Mouse (Mus musculus) ES-E14 (cell line): ENCODE data around the gene Tmem38b. TPM values are rescaled to one million over a fixed set of nuclear protein-coding genes. Genes with fewer than 3 reads are reported as not detected.

Source experiments
- DNase-seq: peaks from one replicate; pipeline ENCODE4 v3.0.0-alpha.2; 2013; ENCODE audit warnings: low read depth, low spot score
- H3K27ac ChIP-seq: 2 replicates; pipeline ENCODE4 v1.5.1; 2012; ENCODE audit warnings: low read depth, mild to moderate bottlenecking, low read length, moderate library complexity, mixed read lengths; ENCODE audit not compliant: poor library complexity, insufficient read depth, severe bottlenecking
- H3K36me3 ChIP-seq: 2 replicates; pipeline ENCODE4 v1.6.1; 2012; ENCODE audit warnings: mild to moderate bottlenecking, low read length, moderate library complexity, mixed read lengths; ENCODE audit not compliant: control insufficient read depth, poor library complexity, insufficient read depth, severe bottlenecking
- H3K4me1 ChIP-seq, 2 experiments: fragments of 150-350 bp in 1 of 2; sonication (generic) in 1 of 2; 2 replicates each; pipeline ENCODE4 v1.6.1; 2012; ENCODE audit warnings: low read length in 2 of 2, mild to moderate bottlenecking in 1 of 2, mixed read lengths in 1 of 2; ENCODE audit not compliant: control insufficient read depth in 2 of 2, insufficient read depth in 2 of 2, poor library complexity in 1 of 2
- H3K4me3 ChIP-seq, 2 experiments: fragments of 150-350 bp in 1 of 2; sonication (generic) in 1 of 2; 2 replicates each; pipeline ENCODE4 v1.5.1; 2012; ENCODE audit warnings: low read length in 2 of 2, low read depth in 1 of 2, mild to moderate bottlenecking in 1 of 2, mixed read lengths in 1 of 2; ENCODE audit not compliant: insufficient read depth in 1 of 2, poor library complexity in 1 of 2, severe bottlenecking in 1 of 2
- H3K9ac ChIP-seq: 2 replicates; pipeline ENCODE4 v1.6.1; 2012; ENCODE audit warnings: low read depth, mild to moderate bottlenecking, low read length, mixed read lengths; ENCODE audit not compliant: poor library complexity, insufficient read depth, severe bottlenecking
- H3K9me3 ChIP-seq: fragments of 150-350 bp; sonication (generic); 2 replicates; pipeline ENCODE4 v1.6.1; 2012; ENCODE audit warnings: low read depth, mild to moderate bottlenecking, low read length; ENCODE audit not compliant: control insufficient read depth, insufficient read depth
- CHD2 ChIP-seq: IDR thresholded peaks from 2 replicates; pipeline ENCODE4 v1.6.1; 2014; ENCODE audit warnings: mild to moderate bottlenecking, low read depth, low read length, inconsistent platforms
- HCFC1 ChIP-seq: IDR thresholded peaks from 2 replicates; pipeline ENCODE4 v1.6.1; 2012; ENCODE audit warnings: low read length, inconsistent platforms, borderline replicate concordance; ENCODE audit not compliant: insufficient read depth
- MAFK ChIP-seq: IDR thresholded peaks from 2 replicates; pipeline ENCODE4 v1.6.1; 2014; ENCODE audit warnings: mild to moderate bottlenecking, low read depth, low read length, inconsistent platforms; ENCODE audit not compliant: insufficient read depth
- ZC3H11A ChIP-seq: IDR thresholded peaks from 2 replicates; pipeline ENCODE4 v1.6.1; 2012; ENCODE audit warnings: low read depth, mild to moderate bottlenecking, inconsistent platforms, low read length, borderline replicate concordance
- ZNF384 ChIP-seq: IDR thresholded peaks from 2 replicates; pipeline ENCODE4 v1.6.1; 2012; ENCODE audit warnings: low read depth, low read length, inconsistent platforms
- in situ Hi-C, 2 experiments: fragments of 600-800 bp; cut with MboI; formaldehyde crosslinking; loops; one replicate each; pipeline ENCODE4 v1.15.1; 2025; ENCODE audit warnings: low sequenced_read_pairs in 2 of 2, inconsistent platforms in 1 of 2; ENCODE audit not compliant: unreplicated experiment in 2 of 2
- total RNA-seq: library from RNA; depleted of rRNA; stranded (reverse); fragments of 300-350 nt; gene quantifications from 2 replicates; pipeline ENCODE4 v1.2.3, GENCODE M21; 2012; rRNA removed

Tmem38b gene
- total RNA-seq, 1 experiment, result 23.5 TPM

- Histone ChIP-seq H3K4me1 (no peaks in the 10 kb centered on the region), H3K27ac (no peak overlapping the region), H3K9me3 (no peaks in the 10 kb centered on the region), H3K9ac (no peak overlapping the region), H3K36me3 (no peaks in the 10 kb centered on the region), H3K4me3 (no peak overlapping the region)
- TF ChIP-seq ZC3H11A, result no peak
- no peak for TF ChIP-seq MAFK
- no peak for TF ChIP-seq ZNF384
- no peak for TF ChIP-seq HCFC1
- TF ChIP-seq CHD2, result no peak
- in situ Hi-C loops, result no loop called here
- no peak for DNase-seq
These were observed 78.5 kb downstream of the Tmem38b start for GRCm38 (mm10) chr4:53904335-53904734.

- in situ Hi-C loops, result no loop called here
- Histone ChIP-seq H3K4me3 (no peak overlapping the region), H3K9me3 (no peaks in the 10 kb centered on the region), H3K36me3 (no peaks in the 10 kb centered on the region), H3K27ac (no peak overlapping the region), H3K9ac (no peak overlapping the region), H3K4me1 (no peaks in the 10 kb centered on the region)
- no peak for DNase-seq
- TF ChIP-seq ZNF384, result no peak
- TF ChIP-seq HCFC1, result no peak
- no peak for TF ChIP-seq ZC3H11A
- no peak for TF ChIP-seq CHD2
- TF ChIP-seq MAFK, result no peak
These were observed 79.7 kb downstream of the Tmem38b start for GRCm38 (mm10) chr4:53905537-53905936.

GRCm38 (mm10) chr4:53907071-53907470 lies 81.2 kb downstream of the Tmem38b start:
- H3K9ac ChIP-seq, result no peak overlapping the region
- H3K4me1 ChIP-seq, result no peaks in the 10 kb centered on the region
- no peak overlapping the region for H3K4me3 ChIP-seq
- H3K9me3 ChIP-seq, result no peaks in the 10 kb centered on the region
- no peak overlapping the region for H3K27ac ChIP-seq
- in situ Hi-C loops, result no loop called here
- no peak for DNase-seq
- no peak for TF ChIP-seq CHD2
- TF ChIP-seq MAFK, result no peak
- TF ChIP-seq ZC3H11A, result no peak
- TF ChIP-seq HCFC1, result no peak
- TF ChIP-seq ZNF384, result no peak
- H3K36me3 ChIP-seq, result no peaks in the 10 kb centered on the region

Other genes with a start within 250 kb of the Tmem38b start
- gene Fsd1l, start 194.6 kb upstream of the Tmem38b start, total RNA-seq, result 10.4 and 10.6 TPM in 2 replicates
- gene Fktn, start 112.0 kb upstream of the Tmem38b start, total RNA-seq, result 17.9 and 19.6 TPM in 2 replicates
- 0.11 and 0.36 TPM in 2 replicates for gene Tal2, start 46.3 kb upstream of the Tmem38b start, total RNA-seq